Mouse (Mus musculus) limb, embryonic 13.5 days (tissue): Measurements from ENCODE around the gene Olfr916. TPM values are rescaled to one million over a fixed set of nuclear protein-coding genes. Genes with fewer than 3 reads are reported as not detected.

Source experiments
- ATAC-seq: fragments of 200-750 bp; cut with Nextera tagmentation; 2 replicates; pipeline ENCODE4 v1.8.0; 2017; ENCODE audit warnings: low read depth, moderate number of reproducible peaks, moderate TSS enrichment; ENCODE audit not compliant: low FRiP score
- H3K27ac ChIP-seq: fragments of 300-500 bp; sonication (generic); 2 replicates; pipeline ENCODE4 v1.5.1; 2015; ENCODE audit warnings: inconsistent platforms, mild to moderate bottlenecking, moderate library complexity
- H3K27me3 ChIP-seq: fragments of 300-500 bp; sonication (generic); 2 replicates; pipeline ENCODE4 v1.6.1; 2015; ENCODE audit warnings: mild to moderate bottlenecking, inconsistent platforms
- H3K36me3 ChIP-seq: fragments of 300-500 bp; sonication (generic); 2 replicates; pipeline ENCODE4 v1.6.1; 2015; ENCODE audit warnings: inconsistent platforms, mild to moderate bottlenecking, moderate library complexity
- H3K4me1 ChIP-seq: fragments of 300-500 bp; sonication (generic); 2 replicates; pipeline ENCODE4 v1.6.1; 2015; ENCODE audit warnings: inconsistent platforms
- H3K4me2 ChIP-seq: fragments of 300-500 bp; sonication (generic); replicated peaks from 2 replicates; pipeline ENCODE4 v1.6.1; 2015; ENCODE audit warnings: inconsistent platforms, mild to moderate bottlenecking, moderate library complexity
- H3K4me3 ChIP-seq: fragments of 300-500 bp; sonication (generic); 2 replicates; pipeline ENCODE4 v1.5.1; 2015; ENCODE audit warnings: moderate library complexity, mild to moderate bottlenecking, inconsistent platforms
- H3K9ac ChIP-seq: fragments of 300-500 bp; sonication (generic); 2 replicates; pipeline ENCODE4 v1.6.1; 2015; ENCODE audit warnings: mild to moderate bottlenecking, inconsistent platforms
- H3K9me3 ChIP-seq: fragments of 300-500 bp; sonication (generic); 2 replicates; pipeline ENCODE4 v1.6.1; 2016; ENCODE audit warnings: inconsistent platforms
- WGBS: fragments of 180-500 bp; shearing (Covaris S2); methylation state at CpG from one replicate; pipeline ENCODE4 v1.1.7; 2015; 5-methylcytosine and 5-hydroxymethylcytosine counted together
- polyA plus RNA-seq: library from polyadenylated mRNA; unstranded; fragments of >200 nt; fragmentation: Nextera tagmentation; extraction: Ambion mirVana; gene quantifications from 2 replicates; pipeline ENCODE4 v1.2.1, GENCODE M21; 2015

Gene Olfr916
- polyA plus RNA-seq: not detected in 2 replicates

DNA sequence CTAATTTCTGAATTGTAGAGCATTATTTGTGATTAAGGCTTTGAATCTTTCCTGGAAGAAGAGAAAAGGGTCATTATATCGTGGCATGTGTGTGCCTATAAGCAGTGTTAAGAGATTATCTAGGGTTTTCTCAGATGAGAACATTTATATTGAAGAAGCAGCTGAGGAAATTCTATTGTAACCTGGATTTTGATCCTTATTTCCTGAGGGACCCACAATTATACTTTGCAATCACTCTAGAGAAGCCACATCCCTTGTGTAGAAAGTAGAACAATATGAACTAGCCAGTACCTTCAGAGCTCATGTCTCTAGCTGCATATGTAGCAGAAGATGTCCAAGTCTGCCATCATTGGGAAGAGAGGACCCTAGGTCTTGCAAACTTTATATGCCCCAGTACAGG is at the start of gene Olfr916:
Gene Olfr916 (minus strand): TSS at position 101 of the 400 bp plus-strand sequence.
- H3K36me3 ChIP-seq: no peaks in the 10 kb centered on the region
- no peak within 1 kb of the TSS for H3K9ac ChIP-seq
- H3K4me2 ChIP-seq: no peak within 1 kb of the TSS
- H3K27ac ChIP-seq: no peak within 1 kb of the TSS
- WGBS: 63% methylated on average over 1 of the region's 1 CpGs
- no peaks in the 10 kb centered on the region for H3K9me3 ChIP-seq
- no peaks in the 10 kb centered on the region for H3K27me3 ChIP-seq
- no peak within 1 kb of the TSS for H3K4me3 ChIP-seq
- no peaks in the 10 kb centered on the region for H3K4me1 ChIP-seq
- no peak for ATAC-seq

DNA sequence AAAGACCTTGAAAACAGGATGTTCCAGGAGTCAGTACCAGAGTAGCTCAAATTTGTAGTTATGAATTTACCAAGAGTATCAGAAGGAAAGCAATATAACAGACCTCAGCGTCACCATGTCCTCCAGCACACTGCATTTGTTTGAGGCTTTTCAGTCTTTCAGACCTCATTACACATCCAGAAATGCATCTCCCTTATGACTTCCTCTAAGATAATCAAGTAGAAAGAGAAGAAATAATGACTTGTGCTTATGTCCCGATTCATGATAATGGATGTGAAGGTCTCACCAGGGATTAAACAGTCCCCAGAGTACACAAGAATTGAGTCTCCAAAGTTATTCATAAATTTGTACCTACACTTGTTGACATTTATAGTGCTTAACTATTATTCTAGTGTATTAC is 14.8 kb upstream of the Olfr916 start, which contains the start of gene Olfr918:
Gene Olfr918 (minus strand): TSS at position 101 of the 400 bp plus-strand sequence.
- WGBS: 87% methylated on average over 2 of the region's 2 CpGs
- no peak within 1 kb of the TSS for H3K4me3 ChIP-seq
- no peak within 1 kb of the TSS for H3K9ac ChIP-seq
- ATAC-seq: no peak
- no peak within 1 kb of the TSS for H3K4me2 ChIP-seq
- H3K27ac ChIP-seq: no peak within 1 kb of the TSS
- no peaks in the 10 kb centered on the region for H3K36me3 ChIP-seq
- H3K9me3 ChIP-seq: no peaks in the 10 kb centered on the region
- H3K4me1 ChIP-seq: no peaks in the 10 kb centered on the region
- H3K27me3 ChIP-seq: no peaks in the 10 kb centered on the region

- Histone ChIP-seq H3K9ac (no peak overlapping the region), H3K4me2 (no peak overlapping the region), H3K27ac (no peak overlapping the region), H3K4me3 (no peak overlapping the region), H3K9me3 (no peaks in the 10 kb centered on the region), H3K4me1 (no peaks in the 10 kb centered on the region), H3K36me3 (no peaks in the 10 kb centered on the region), H3K27me3 (no peaks in the 10 kb centered on the region)
- ATAC-seq: no peak
- WGBS: 87% methylated on average over 2 of the region's 2 CpGs
Measured at GRCm38 (mm10) chr9:38672887-38673286, 13.2 kb upstream of the Olfr916 start.

- WGBS: 80% methylated on average over 1 of the region's 1 CpGs
Measured at GRCm38 (mm10) chr9:38665742-38666141, 6.1 kb upstream of the Olfr916 start, which contains the start of gene Olfr917. Gene Olfr917 (minus strand): TSS chr9:38665842.

DNA sequence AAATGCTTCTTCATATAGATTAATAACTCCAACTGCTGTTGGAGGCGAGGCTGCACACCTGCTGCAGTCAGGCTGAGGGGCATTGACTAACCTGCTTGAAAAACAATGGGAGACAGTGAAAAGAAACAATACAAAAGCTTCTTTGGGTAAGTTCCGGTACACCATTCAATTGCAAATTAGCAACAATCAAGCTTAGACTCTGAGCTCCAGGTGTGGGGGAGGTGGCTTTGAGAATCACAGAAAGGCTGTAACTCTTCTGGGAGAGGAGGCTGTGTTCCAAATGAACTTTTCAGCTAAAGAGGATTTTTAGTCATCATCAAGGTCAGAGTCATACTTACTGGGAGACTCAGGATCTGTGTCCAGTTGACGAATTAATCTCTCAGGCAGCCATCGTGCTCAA is 27.3 kb downstream of the Olfr916 start:
- no peak for ATAC-seq
- H3K9me3 ChIP-seq: 0 out of 2 replicates have a peak, but pooled peaks cover 10% of the 10 kb centered on the region
- H3K4me1 ChIP-seq: no peaks in the 10 kb centered on the region
- H3K36me3 ChIP-seq: no peaks in the 10 kb centered on the region
- H3K9ac ChIP-seq: no peak overlapping the region
- H3K27ac ChIP-seq: no peak overlapping the region
- WGBS: 84% methylated on average over 4 of the region's 4 CpGs
- no peaks in the 10 kb centered on the region for H3K27me3 ChIP-seq
- H3K4me3 ChIP-seq: no peak overlapping the region
- no peak overlapping the region for H3K4me2 ChIP-seq

More at GRCm38 (mm10) chr9:38665742-38666141, 6.1 kb upstream of the Olfr916 start, which contains the start of gene Olfr917:
- Histone ChIP-seq H3K27me3 (no peaks in the 10 kb centered on the region), H3K9ac (no peak within 1 kb of the TSS), H3K4me2 (no peak within 1 kb of the TSS), H3K36me3 (no peaks in the 10 kb centered on the region), H3K27ac (no peak within 1 kb of the TSS), H3K4me3 (no peak within 1 kb of the TSS), H3K4me1 (no peaks in the 10 kb centered on the region), H3K9me3 (no peaks in the 10 kb centered on the region)
- ATAC-seq: no peak

Other genes with a start within 250 kb of the Olfr916 start
- gene Olfr901, start 230.4 kb downstream of the Olfr916 start, polyA plus RNA-seq: not detected in 2 replicates
- gene Olfr902, start 212.2 kb downstream of the Olfr916 start, polyA plus RNA-seq: not detected in 2 replicates
- gene Olfr904, start 196.7 kb downstream of the Olfr916 start, polyA plus RNA-seq: not detected in 2 replicates
- not detected in 2 replicates for gene Olfr905, start 188.8 kb downstream of the Olfr916 start, polyA plus RNA-seq
- not detected in 2 replicates for gene Olfr906, start 172.8 kb downstream of the Olfr916 start, polyA plus RNA-seq
- not detected in 2 replicates for gene Olfr907, start 164.1 kb downstream of the Olfr916 start, polyA plus RNA-seq
- not detected in 2 replicates for gene Olfr911-ps1, start 138.3 kb downstream of the Olfr916 start, polyA plus RNA-seq
- not detected in 2 replicates for gene Olfr910, start 122.0 kb downstream of the Olfr916 start, polyA plus RNA-seq
- not detected in 2 replicates for gene Olfr912, start 79.7 kb downstream of the Olfr916 start, polyA plus RNA-seq
- not detected in 2 replicates for gene Olfr913, start 67.1 kb downstream of the Olfr916 start, polyA plus RNA-seq
- not detected in 2 replicates for gene Olfr914, start 54.8 kb downstream of the Olfr916 start, polyA plus RNA-seq
- gene Olfr917, start 6.0 kb upstream of the Olfr916 start, polyA plus RNA-seq: not detected in 2 replicates
- gene Olfr918, start 14.7 kb upstream of the Olfr916 start, polyA plus RNA-seq: not detected in 2 replicates
- gene Olfr919, start 43.8 kb upstream of the Olfr916 start, polyA plus RNA-seq: not detected in 2 replicates
- gene Vwa5a, start 58.4 kb upstream of the Olfr916 start, polyA plus RNA-seq: 20.8 and 21.4 TPM in 2 replicates
- gene Olfr920, start 92.4 kb upstream of the Olfr916 start, polyA plus RNA-seq: 0.03 TPM in 2 replicates
- not detected in 2 replicates for gene Olfr921, start 113.2 kb upstream of the Olfr916 start, polyA plus RNA-seq
- not detected in 2 replicates for gene Olfr922, start 154.7 kb upstream of the Olfr916 start, polyA plus RNA-seq
- not detected in 2 replicates for gene Olfr923, start 166.7 kb upstream of the Olfr916 start, polyA plus RNA-seq
- not detected in 2 replicates for gene Olfr924, start 184.6 kb upstream of the Olfr916 start, polyA plus RNA-seq
- not detected in 2 replicates for gene Olfr26, start 195.2 kb upstream of the Olfr916 start, polyA plus RNA-seq
- gene Olfr926, start 217.3 kb upstream of the Olfr916 start, polyA plus RNA-seq: not detected in 2 replicates